12 mouse cellular contexts compared by ENCODE assay signal in the genomic region with DNA sequence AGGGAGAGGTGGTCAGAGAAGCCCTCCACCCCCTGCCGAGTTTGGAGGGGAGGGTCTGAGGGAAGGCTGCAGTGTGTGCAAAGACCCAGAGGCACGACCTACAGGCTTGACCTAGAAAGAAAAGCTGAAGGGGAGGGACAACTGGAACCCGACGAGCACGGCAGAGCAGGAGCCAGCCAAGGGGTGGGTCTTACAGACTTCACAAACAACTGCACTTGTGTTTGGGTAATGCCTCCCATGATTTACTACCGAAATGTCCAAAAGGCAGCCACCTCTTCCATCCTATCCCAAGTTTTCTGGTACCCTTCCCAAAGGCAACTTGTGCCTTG. TPM values are rescaled to one million over a fixed set of nuclear protein-coding genes. Genes with fewer than 3 reads are reported as not detected.
DNase-seq lines count a peak whose midpoint lies in the region; ATAC-seq and TF ChIP-seq lines count a peak whose summit lies in the region.
"Had no signal": no experiment of that assay in that cellular context is flagged by ENCODE, and none has a peak within 500 bp of the region (broad histone marks: within the 10 kb centered on the region; RNA-seq: fewer than 3 reads in every experiment).

No protein-coding gene starts in this region.

- no peak for ATAC-seq in heart, postnatal 0 days (ENCODE audit: insufficient read depth, low read depth)
- no peak for ATAC-seq in hindbrain, embryonic 14.5 days (ENCODE audit: low FRiP score)
- ATAC-seq in midbrain, embryonic 14.5 days (ENCODE audit: low FRiP score, low TSS enrichment): 0 out of 2 replicates have a peak, but pooled peaks have one; percentile 15

- H3K9me3 ChIP-seq in heart, postnatal 0 days (replicated peaks; ENCODE audit: control insufficient read depth, low read length): no peaks in the 10 kb centered on the region
- no peaks in the 10 kb centered on the region for H3K9me3 ChIP-seq in embryonic facial prominence, embryonic 10.5 days
- no peaks in the 10 kb centered on the region for H3K9me3 ChIP-seq in hindbrain, embryonic 14.5 days (ENCODE audit: control insufficient read depth, low read length)
- no peaks in the 10 kb centered on the region for H3K9me3 ChIP-seq in midbrain, embryonic 14.5 days (ENCODE audit: control insufficient read depth, low read length)

- peak overlapping the region; percentile 68; the same call in 1 of the 2 replicates for H3K4me2 ChIP-seq in heart, postnatal 0 days (ENCODE audit: low read depth, low read length)
- H3K4me2 ChIP-seq in hindbrain, embryonic 14.5 days (replicated peaks): peak overlapping the region; percentile 49
- H3K4me2 ChIP-seq in midbrain, embryonic 14.5 days (ENCODE audit: low read length): peak overlapping the region; percentile 48

- WGBS in heart, postnatal 0 days: 6% methylated on average over 6 of the region's 6 CpGs
- whole genome bisulfite sequencing in embryonic facial prominence, embryonic 10.5 days: under 1% methylated on average over 6 of the region's 6 CpGs
- WGBS in hindbrain, embryonic 14.5 days: 0% methylated on average over 6 of the region's 6 CpGs
- WGBS in midbrain, embryonic 14.5 days: under 1% methylated on average over 6 of the region's 6 CpGs

- intact Hi-C loops in heart, postnatal 10 days (cut with DNase I): no loop called here
- intact Hi-C loops in gastrocnemius, postnatal 14 days (cut with DNase I; ENCODE audit: low total_unique reads): no loop called here

- 0 out of 2 replicates have a peak, but pooled peaks cover 6% of the 10 kb centered on the region for H3K4me1 ChIP-seq in heart, postnatal 0 days (ENCODE audit: control insufficient read depth, insufficient read depth)
- peaks cover 70% of the 10 kb centered on the region for H3K4me1 ChIP-seq in embryonic facial prominence, embryonic 10.5 days
- H3K4me1 ChIP-seq in hindbrain, embryonic 14.5 days (replicated peaks; ENCODE audit: control insufficient read depth, insufficient read depth, low read length): peaks cover 57% of the 10 kb centered on the region
- peaks cover 35% of the 10 kb centered on the region for H3K4me1 ChIP-seq in midbrain, embryonic 14.5 days (ENCODE audit: control insufficient read depth, insufficient read depth, low read length)

- no peak for DNase-seq in heart, postnatal 0 days (ENCODE audit: low spot score)
- DNase-seq in heart, postnatal 10 days: no peak
- DNase-seq in embryonic facial prominence, embryonic 10.5 days (ENCODE audit: low spot score): no peak
- no peak for DNase-seq in hindbrain, embryonic 14.5 days (ENCODE audit: low spot score)
- DNase-seq in midbrain, embryonic 14.5 days: no peak
- DNase-seq in urinary bladder, adult 18-20 months (ENCODE audit: low spot score in 2 of 2): no peak
- no peak for DNase-seq in frontal cortex, postnatal 10 days (ENCODE audit: low spot score in 2 of 2)
- DNase-seq in gastrocnemius, postnatal 14 days: no peak
- DNase-seq: adrenal gland, postnatal 25 days; heart, postnatal 36 days had no signal

- no peak for TF ChIP-seq EP300 in heart, postnatal 0 days (IDR thresholded peaks at IDR 0.05; ENCODE audit: low read depth)

- H3K27me3 ChIP-seq in heart, postnatal 0 days (ENCODE audit: control insufficient read depth, insufficient read depth, low read length): peaks cover 91% of the 10 kb centered on the region
- peaks cover 100% of the 10 kb centered on the region for H3K27me3 ChIP-seq in embryonic facial prominence, embryonic 10.5 days (replicated peaks; ENCODE audit: low read depth, poor library complexity, severe bottlenecking)
- H3K27me3 ChIP-seq in hindbrain, embryonic 14.5 days (ENCODE audit: control insufficient read depth, insufficient read depth, low read length): peaks cover 83% of the 10 kb centered on the region
- H3K27me3 ChIP-seq in midbrain, embryonic 14.5 days (ENCODE audit: control insufficient read depth, insufficient read depth, low read length): peaks cover 89% of the 10 kb centered on the region

- H3K27ac ChIP-seq in heart, postnatal 0 days (ENCODE audit: low read depth): no peak overlapping the region
- no peak overlapping the region for H3K27ac ChIP-seq in embryonic facial prominence, embryonic 10.5 days (replicated peaks)
- peak overlapping the region; percentile 81 for H3K27ac ChIP-seq in hindbrain, embryonic 14.5 days
- peak overlapping the region; percentile 60 for H3K27ac ChIP-seq in midbrain, embryonic 14.5 days (replicated peaks; ENCODE audit: low read depth, low read length)
- H3K27ac ChIP-seq: left cerebral cortex, adult 2 months had no signal

- no peak overlapping the region for H3K9ac ChIP-seq in heart, postnatal 0 days (replicated peaks; ENCODE audit: low read depth, low read length)
- H3K9ac ChIP-seq in hindbrain, embryonic 14.5 days: peak overlapping the region; percentile 36; the same call in 1 of the 2 replicates
- H3K9ac ChIP-seq in midbrain, embryonic 14.5 days (replicated peaks; ENCODE audit: low read length): 0 out of 2 replicates have a peak overlapping the region, but pooled peaks have one; percentile 17

- 0 out of 2 replicates have a peak overlapping the region, but pooled peaks have one; percentile 46 for H3K4me3 ChIP-seq in heart, postnatal 0 days (ENCODE audit: low read depth, low read length)
- peak overlapping the region; percentile 48; the same call in 1 of the 2 replicates for H3K4me3 ChIP-seq in embryonic facial prominence, embryonic 10.5 days
- H3K4me3 ChIP-seq in hindbrain, embryonic 14.5 days (replicated peaks; ENCODE audit: low read length): 0 out of 2 replicates have a peak overlapping the region, but pooled peaks have one; percentile 10
- H3K4me3 ChIP-seq in midbrain, embryonic 14.5 days (replicated peaks; ENCODE audit: low read depth, low read length): peak overlapping the region; percentile 19; the same call in 1 of the 2 replicates

- TF ChIP-seq CTCF in heart, postnatal 0 days (IDR thresholded peaks at IDR 0.05; ENCODE audit: low read depth): no peak

- no peaks in the 10 kb centered on the region for H3K36me3 ChIP-seq in heart, postnatal 0 days (replicated peaks; ENCODE audit: control insufficient read depth, insufficient read depth, low read length)
- no peaks in the 10 kb centered on the region for H3K36me3 ChIP-seq in embryonic facial prominence, embryonic 10.5 days (replicated peaks)
- no peaks in the 10 kb centered on the region for H3K36me3 ChIP-seq in hindbrain, embryonic 14.5 days (replicated peaks; ENCODE audit: control insufficient read depth, insufficient read depth)
- H3K36me3 ChIP-seq in midbrain, embryonic 14.5 days (ENCODE audit: control insufficient read depth, insufficient read depth, low read length): no peaks in the 10 kb centered on the region

RNA-seq across cellular contexts. Expression of gene Lmx1b, which starts 58.9 kb away (rescaled TPM):
- total RNA-seq in heart, postnatal 0 days (2014; rRNA removed; ENCODE audit: low replicate concordance): not detected in 2 replicates
- not detected in 2 replicates for polyA plus RNA-seq in heart, postnatal 0 days (2015; fragmentation: Nextera tagmentation; extraction: Ambion mirVana)
- total RNA-seq in heart, postnatal 10 days (2021): not detected
- 0.85 and 0.99 TPM in 2 replicates for polyA plus RNA-seq in embryonic facial prominence, embryonic 10.5 days (2016; fragmentation: Nextera tagmentation; extraction: Ambion mirVana)
- 6.7 and 8.7 TPM in 2 replicates for polyA plus RNA-seq in hindbrain, embryonic 14.5 days (2014; fragmentation: Nextera tagmentation; extraction: Ambion mirVana)
- polyA plus RNA-seq in midbrain, embryonic 14.5 days (2014; fragmentation: Nextera tagmentation; extraction: Ambion mirVana): 1.7 and 2.3 TPM in 2 replicates
- total RNA-seq in gastrocnemius, postnatal 14 days (2021): under 1 TPM; 0.39 to 0.51 TPM
- polyA plus RNA-seq: spleen, adult 2 months had no signal

Comparison
In these comparisons a context has a peak if more than half of its experiments do, and no peak if none do; other contexts are left out.
1. H3K27ac ChIP-seq: peak in hindbrain, embryonic 14.5 days (single experiment) and midbrain, embryonic 14.5 days (single experiment); none in heart, postnatal 0 days (single experiment) and embryonic facial prominence, embryonic 10.5 days (single experiment).
2. Peak in every context shown above with its lines, with median percentiles within 50 percentile points of each other: H3K4me2 ChIP-seq and H3K4me3 ChIP-seq.